Mouse (Mus musculus) splenic B cell, adult 2 months (primary cell): ENCODE results near the gene Gpr65.
"Not testable (repeated sequence)": the region's sequence is repeated elsewhere in the genome, so short reads cannot be mapped to it uniquely, and the experiment has no call there.

Experiments
- DNase-seq: peaks from one replicate; pipeline ENCODE4 v3.0.0-alpha.2; 2011; ENCODE audit warnings: low read depth, low spot score
- H3K27me3 ChIP-seq: 2 replicates; pipeline ENCODE4 v1.6.1; 2012; ENCODE audit warnings: mild to moderate bottlenecking, low read length, moderate library complexity, mixed read lengths; ENCODE audit not compliant: control insufficient read depth, poor library complexity, insufficient read depth, severe bottlenecking
- H3K36me3 ChIP-seq: 2 replicates; pipeline ENCODE4 v1.6.1; 2012; ENCODE audit warnings: mild to moderate bottlenecking, low read length, moderate library complexity, mixed read lengths; ENCODE audit not compliant: control insufficient read depth, poor library complexity, insufficient read depth, severe bottlenecking

The Gpr65 gene

DNA sequence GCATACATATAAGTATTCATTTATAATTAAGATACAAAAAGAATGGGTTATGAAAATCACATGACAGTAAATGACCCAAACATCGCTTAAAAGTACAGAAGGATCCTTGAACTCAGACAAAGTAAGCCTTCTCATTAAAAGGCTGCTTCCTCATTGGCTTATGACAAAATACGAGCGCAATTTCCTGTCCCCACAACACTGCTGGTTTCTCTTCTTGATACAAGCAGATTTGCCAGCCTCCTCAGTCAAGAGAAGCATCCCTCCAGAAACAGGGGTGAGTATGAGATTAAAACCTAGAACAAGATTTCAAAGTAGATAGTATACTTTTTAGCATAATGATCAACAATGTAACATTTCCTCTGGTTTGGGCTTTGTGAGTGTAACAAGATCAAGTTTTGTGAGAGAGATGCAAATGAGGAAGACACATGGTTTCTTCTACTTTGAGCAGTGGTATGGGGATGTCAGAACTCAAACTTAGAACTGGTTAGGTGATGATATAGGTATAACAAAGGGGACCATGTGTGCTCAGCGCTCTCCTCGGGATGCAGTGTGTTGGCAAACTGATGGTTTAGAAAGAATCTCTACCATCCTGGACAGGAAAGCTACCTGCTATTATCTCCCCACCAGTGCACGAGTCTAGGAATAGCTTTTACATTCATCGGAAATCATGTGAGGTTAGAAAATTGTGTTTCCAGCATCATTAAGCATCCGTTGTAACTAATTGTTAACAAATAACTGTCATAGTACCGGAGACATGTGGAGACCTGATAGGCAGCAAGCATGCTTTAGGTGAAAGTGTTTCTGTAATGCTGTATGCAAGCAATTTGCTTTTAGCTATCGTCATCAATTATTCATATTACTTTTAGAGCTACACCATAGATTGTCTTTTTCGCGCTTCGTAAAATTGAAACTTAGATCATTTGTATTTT lies at the start of gene Gpr65:
Gpr65 (plus strand) TSS at position 195 of the 929 bp plus-strand sequence.
- H3K27me3 ChIP-seq = no peaks in the 10 kb centered on the region
- peak; percentile 70 for DNase-seq
- no peaks in the 10 kb centered on the region for H3K36me3 ChIP-seq

DNA sequence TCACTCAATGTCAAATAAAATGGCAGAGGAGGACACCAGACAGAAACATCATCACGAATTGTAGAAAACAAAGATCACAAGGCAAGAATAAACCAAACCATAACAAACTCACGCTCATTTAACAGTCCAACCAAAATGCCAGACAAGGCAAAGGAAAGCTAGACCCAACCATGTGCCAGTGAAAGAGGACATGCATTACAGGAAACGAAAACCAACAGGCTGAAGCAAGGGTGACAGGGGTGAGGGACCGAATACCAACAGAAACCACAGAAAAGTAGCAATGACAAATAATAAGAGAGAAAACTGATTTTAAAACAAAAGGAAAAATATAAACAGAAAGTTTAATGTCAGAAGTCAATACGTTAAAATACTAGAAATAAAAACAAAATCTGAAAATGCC lies 45.1 kb upstream of the Gpr65 start:
- Histone ChIP-seq H3K27me3 (no peaks in the 10 kb centered on the region), H3K36me3 (no peaks in the 10 kb centered on the region)
- no peak for DNase-seq

DNA sequence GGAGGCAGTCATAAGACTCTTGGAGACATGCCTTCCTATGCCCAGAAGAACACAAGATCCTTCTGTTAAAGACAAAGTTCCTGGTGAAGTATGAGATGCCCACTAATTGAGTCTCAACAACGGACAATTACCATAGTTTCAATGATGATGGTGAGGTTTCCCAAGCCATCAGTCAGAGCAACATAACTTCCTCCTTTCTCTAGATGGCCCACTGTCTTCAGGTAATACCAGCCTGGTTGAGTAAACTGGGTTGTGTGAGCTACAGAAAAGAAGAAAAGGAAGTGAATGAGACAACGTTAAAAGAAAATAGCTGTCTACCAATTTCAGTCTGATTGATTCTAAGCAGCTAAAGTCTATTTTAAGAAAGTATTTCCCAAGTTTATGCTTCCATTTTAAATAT lies 41.4 kb upstream of the Gpr65 start:
- Histone ChIP-seq H3K36me3 (no peaks in the 10 kb centered on the region), H3K27me3 (no peaks in the 10 kb centered on the region)
- DNase-seq = no peak

DNA sequence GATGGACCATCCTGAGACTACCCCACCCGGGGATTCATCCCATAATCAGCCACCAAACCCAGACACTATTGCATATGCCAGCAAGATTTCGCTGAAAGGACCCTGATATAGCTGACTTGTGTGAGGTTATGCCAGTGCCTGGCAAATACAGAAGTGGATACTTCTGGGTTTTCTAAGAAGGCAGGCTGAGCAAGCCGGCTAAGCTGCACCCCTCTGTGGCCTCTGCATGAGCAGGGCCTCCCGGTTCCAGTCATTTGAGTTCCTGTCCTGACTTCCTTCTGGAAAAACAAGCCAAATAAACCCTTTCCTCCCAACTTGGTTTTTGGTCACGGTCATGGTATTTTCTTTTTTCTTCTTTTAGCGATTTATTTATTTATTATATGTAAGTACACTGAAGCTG lies 30.0 kb upstream of the Gpr65 start:
- H3K36me3 ChIP-seq, DNase-seq, H3K27me3 ChIP-seq: not testable (repeated sequence)

DNA sequence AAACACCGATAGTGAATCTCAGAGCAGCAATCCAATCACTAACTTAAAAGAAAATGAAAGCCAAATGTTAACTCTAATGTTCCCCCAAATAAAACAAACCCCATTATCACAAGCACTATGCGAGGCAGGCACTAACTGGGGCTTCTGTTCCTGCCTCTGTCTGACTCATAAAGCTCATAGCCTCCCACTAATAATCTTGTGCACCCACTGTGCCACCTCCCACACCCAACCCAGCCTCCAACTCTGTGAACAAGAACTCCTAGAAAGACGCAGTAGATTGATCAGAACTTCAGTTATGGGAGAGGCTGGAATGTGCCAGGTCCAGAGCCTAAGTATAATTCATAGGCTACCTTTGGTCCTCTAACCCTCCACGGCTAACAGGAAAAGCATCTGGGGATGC lies 24.3 kb upstream of the Gpr65 start:
- no peak for DNase-seq
- Histone ChIP-seq H3K27me3 (no peaks in the 10 kb centered on the region), H3K36me3 (no peaks in the 10 kb centered on the region)

DNA sequence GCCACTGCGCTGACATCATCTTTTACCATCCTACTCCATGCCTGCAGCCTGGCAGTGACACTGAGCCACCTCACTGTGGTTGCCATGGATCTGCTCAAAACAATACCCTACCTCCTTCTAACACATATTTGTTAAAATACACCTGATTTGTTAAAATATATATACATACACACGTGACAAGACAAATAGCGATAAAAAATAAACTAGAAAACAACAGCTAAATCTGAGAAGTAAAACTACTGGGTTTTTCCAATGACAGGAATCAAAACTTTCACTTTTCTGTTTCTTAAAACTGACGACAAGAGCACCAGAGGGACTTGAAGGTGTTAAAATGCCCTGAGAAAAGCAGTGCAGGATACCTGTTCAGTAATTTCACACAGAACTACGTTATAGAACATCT lies 23.6 kb upstream of the Gpr65 start:
- H3K27me3 ChIP-seq = no peaks in the 10 kb centered on the region
- no peak for DNase-seq
- no peaks in the 10 kb centered on the region for H3K36me3 ChIP-seq

DNA sequence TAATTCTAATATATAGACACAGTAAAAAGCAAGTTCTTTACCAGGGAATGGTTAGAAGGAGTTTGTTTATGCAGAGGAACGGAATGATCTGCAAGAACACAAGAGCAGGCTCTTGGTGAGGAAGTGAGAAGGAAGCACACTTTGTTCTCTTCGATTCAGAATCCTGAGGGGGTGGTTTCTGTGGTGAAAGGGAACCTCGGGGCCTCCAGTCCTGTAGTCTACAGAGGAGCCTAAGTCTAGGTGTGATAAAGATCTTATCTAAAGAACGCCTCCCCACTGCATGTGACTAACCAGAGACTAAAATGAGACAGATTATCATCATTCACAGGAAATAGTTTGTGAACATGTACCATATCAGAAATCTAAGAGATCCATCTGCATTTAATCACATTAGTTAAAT lies 21.6 kb upstream of the Gpr65 start:
- DNase-seq = no peak
- no peaks in the 10 kb centered on the region for H3K27me3 ChIP-seq
- H3K36me3 ChIP-seq = no peaks in the 10 kb centered on the region

DNA sequence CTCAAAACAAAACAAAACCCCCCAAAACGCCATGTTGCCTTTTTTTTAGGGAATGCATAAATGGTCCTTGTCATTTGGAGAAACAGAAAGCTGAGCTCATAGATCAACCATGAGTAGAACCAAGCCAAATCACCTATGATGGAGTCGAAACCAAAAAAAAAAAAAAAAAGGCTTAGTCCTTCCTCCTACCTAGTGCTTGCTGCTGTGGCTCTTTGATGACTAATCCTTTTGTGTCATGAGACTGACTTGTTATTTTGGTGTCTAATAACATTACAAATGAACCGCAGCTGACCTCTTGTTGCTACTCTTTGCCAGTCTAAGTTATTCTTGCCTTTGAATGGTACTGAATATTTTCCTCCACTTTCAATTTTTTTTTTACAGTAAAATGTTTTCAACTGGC lies 18.8 kb upstream of the Gpr65 start:
- Histone ChIP-seq H3K27me3 (no peaks in the 10 kb centered on the region), H3K36me3 (no peaks in the 10 kb centered on the region)
- DNase-seq = no peak

DNA sequence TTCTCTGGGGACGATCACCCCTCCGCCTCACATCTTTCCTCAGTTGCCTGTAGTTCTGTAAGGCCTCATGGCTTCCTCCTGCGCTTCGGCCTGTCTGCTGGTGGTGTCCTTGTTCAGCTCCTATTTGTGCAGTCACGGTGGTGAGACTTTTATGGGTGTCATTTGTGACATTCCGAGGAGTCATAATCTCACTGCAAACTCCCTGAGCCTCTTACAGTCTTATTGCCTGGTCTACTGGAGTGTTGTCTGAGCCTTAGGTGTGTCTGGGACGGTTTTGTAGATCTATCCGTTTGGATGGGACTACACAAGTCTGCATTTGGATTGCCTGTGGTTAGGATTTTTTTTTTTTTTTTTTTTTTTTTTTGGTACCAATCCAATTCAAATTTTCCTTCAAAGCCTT lies 18.1 kb upstream of the Gpr65 start:
- no peaks in the 10 kb centered on the region for H3K36me3 ChIP-seq
- H3K27me3 ChIP-seq = no peaks in the 10 kb centered on the region
- DNase-seq = no peak

DNA sequence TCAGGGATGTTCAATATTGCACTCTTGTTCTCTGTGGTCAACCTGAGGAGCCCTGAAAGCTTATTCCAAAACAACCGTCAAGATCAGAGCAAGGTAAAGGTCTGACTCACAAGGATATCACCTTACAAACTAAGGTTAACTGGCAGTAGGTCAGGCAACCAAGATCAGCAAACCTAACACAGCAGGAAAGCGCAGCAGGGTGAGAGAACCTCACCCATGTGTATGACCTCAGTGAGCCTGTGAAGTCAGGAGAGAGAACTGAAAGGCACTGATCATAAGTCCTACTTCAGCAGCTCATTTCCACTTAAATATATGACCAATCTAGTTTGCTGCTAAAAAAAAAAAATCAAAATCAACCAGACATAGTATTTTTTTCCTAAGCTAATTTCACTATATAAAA lies 16.0 kb upstream of the Gpr65 start:
- H3K36me3 ChIP-seq = no peaks in the 10 kb centered on the region
- no peak for DNase-seq
- H3K27me3 ChIP-seq = no peaks in the 10 kb centered on the region; the same call in 1 of the 2 replicates

DNA sequence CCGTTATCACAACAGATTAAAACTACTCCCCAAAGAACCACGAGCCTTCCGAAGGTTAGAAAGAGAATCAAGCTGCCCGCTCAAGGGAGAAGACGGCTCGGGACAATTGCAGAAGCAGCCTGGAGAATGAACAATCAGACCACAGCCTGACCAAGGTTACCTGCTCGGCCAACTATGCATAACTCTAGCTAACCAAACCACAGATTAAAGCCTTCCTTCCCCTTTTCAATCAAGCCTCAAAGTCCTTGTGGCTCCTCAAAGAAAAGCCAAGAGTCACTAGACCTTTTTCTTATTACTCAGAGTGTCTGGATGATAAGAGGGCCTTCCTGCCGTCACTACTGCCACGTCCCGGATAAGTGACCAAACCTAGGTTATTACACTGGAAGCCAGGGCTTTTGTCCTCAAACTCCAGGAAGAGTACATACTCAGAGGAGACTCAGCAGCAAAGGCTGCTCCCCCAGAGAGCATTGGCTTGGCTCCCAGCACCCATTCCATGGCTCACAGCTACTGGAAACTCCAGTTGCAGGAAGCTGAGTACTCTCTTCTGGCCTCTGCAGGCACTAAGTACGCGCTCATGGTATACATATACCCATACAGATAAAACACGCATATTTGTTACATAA lies 13.0 kb upstream of the Gpr65 start:
- peak; percentile 63 for DNase-seq

DNA sequence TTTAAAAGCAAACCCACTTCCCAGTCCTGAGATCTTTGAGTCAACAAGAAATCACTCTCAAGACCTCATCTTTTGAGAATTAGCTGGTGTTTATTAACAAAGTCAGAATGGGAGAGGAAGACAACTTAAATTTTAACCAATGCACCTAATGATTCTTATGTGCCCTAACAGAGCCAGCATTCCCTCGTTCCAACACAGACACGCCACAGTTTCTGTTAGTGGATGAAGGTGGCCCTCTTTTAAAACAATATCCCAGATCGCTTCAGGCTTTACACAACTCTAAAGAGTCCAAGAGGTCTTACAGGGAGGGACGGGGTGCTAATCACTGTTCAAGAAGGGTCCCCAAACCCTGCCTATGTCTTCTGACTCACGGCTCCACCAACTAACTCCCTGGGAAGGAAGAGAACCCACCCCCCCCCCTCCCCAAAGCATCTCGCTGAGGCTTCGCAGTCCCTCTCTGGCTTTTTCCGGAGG lies 10.0 kb upstream of the Gpr65 start:
- H3K36me3 ChIP-seq = no peaks in the 10 kb centered on the region
- DNase-seq = no peak
- H3K27me3 ChIP-seq = no peaks in the 10 kb centered on the region; the same call in 1 of the 2 replicates

More for the DNA sequence above, 13.0 kb upstream of the Gpr65 start:
- Histone ChIP-seq H3K27me3 (no peaks in the 10 kb centered on the region; the same call in 1 of the 2 replicates), H3K36me3 (no peaks in the 10 kb centered on the region)

DNA sequence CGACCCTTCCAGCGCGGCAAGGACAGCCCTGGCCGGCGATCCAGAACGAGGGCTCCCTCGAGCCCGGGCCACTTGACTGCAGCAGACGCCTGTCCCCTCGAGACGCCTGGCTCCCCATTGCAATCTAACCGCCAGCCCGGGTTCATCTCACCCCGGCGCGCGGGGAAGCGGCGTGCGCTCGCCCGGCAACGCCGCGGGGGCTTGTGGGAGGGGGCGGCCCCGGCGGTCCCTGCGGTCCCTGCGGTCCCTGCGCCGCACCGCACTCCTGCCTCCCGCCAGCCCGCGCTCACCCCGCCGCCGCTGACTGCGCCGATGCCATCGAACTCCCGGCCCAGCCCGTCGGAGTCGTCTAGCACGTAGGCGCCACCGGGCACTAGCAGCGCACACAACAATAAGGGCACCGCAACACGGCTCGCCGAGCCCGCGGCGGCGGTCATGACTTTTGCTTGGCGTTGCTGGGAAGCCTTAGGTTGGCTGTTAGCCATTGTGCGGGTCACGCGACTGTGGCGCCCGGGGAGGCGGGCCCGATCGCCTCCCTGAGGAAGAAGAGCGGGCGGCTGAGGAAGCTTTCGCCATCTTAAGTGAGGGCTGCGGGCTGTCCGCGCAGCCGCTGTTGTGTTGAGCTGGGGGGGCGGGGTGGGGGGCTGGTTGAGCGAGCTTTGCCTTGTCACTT lies 9.5 kb upstream of the Gpr65 start, which contains the start of gene Galc:
Galc (minus strand) TSS at position 615 of the 673 bp plus-strand sequence.
- DNase-seq = peak; percentile 85
- no peaks in the 10 kb centered on the region; the same call in 1 of the 2 replicates for H3K27me3 ChIP-seq
- H3K36me3 ChIP-seq = no peaks in the 10 kb centered on the region

DNA sequence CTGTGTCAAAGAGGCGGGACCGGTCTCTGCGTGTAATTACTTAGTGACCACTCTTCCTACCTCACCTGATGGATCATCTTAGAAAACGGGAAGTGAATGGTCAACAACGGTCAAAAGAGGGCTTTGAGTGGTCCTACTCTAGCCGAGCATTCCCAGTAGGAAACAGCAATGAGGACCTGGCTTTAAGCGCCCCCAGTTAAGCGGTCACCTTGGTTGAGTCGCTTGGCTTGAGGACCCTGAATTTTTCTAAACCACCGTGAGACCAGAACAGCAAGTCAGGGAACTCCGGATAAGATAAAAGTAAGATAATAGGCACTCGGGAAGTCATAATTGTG lies 8.9 kb upstream of the Gpr65 start:
- H3K36me3 ChIP-seq = no peaks in the 10 kb centered on the region
- DNase-seq = no peak
- no peaks in the 10 kb centered on the region; the same call in 1 of the 2 replicates for H3K27me3 ChIP-seq

DNA sequence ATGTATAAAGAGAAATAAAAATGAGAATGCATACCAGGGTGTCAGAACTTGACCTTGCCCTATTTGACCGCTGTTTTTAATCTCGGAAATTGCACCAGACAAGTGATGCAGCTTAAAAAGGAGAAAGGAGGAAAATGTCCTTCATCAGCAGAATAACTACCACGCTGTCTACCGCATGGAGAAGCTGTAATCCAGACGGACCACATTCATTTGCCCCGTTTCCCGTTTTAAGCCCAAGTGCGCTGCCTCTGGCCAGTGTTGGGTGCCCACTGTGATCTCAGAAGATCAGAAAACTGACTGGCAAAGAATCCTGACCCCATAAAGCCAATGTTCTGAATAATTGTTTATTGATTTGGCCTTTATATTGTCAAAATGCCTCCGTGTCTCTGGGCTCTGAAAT lies 2.7 kb upstream of the Gpr65 start:
- Histone ChIP-seq H3K27me3 (no peaks in the 10 kb centered on the region), H3K36me3 (no peaks in the 10 kb centered on the region)
- no peak for DNase-seq
